Mouse (Mus musculus): ENCODE measurements around the gene Prss53.
A peak's percentile ranks its signal among the peaks of the same experiment; 100 is the strongest.

- TF ChIP-seq NRF1 (IDR thresholded peaks at IDR 0.05; ENCODE audit: insufficient read depth, low read depth, low read length, poor library complexity, severe bottlenecking) (peak; percentile 57), POLR2A (IDR thresholded peaks at IDR 0.05; ENCODE audit: control insufficient read depth in 1 of 2, insufficient read depth in 1 of 2, low read depth in 1 of 2, low read length in 2 of 2, poor library complexity in 1 of 2) (peak; percentile 62 to 92; a peak in 3 of 4 replicates), TAL1 (IDR thresholded peaks at IDR 0.05; ENCODE audit: low read length) (no peak), CTCF (IDR thresholded peaks at IDR 0.05 in 2 of 3, conservative IDR thresholded peaks at IDR 0.05 in 1 of 3; ENCODE audit: control insufficient read depth in 1 of 3, insufficient read depth in 1 of 3, low read depth in 2 of 3, low read length in 3 of 3, poor library complexity in 1 of 3, severe bottlenecking in 1 of 3) (no peak), MXI1 (IDR thresholded peaks at IDR 0.05; ENCODE audit: low read depth, low read length) (peak; percentile 81), POLR2AphosphoS5 (IDR thresholded peaks at IDR 0.05; ENCODE audit: borderline replicate concordance, low read depth, low read length) (no peak), MYC (IDR thresholded peaks at IDR 0.05; ENCODE audit: low read depth, low read length) (no peak), JUND (IDR thresholded peaks at IDR 0.05; ENCODE audit: low read depth, low read length) (no peak), EP300 (IDR thresholded peaks at IDR 0.05; ENCODE audit: low read depth in 1 of 2, low read length in 2 of 2) (peak in 1 of 2 experiments; percentile 23; a peak in 1 of 4 replicates), BHLHE40 (IDR thresholded peaks at IDR 0.05; ENCODE audit: borderline replicate concordance, low read depth, low read length) (no peak), TCF12 (IDR thresholded peaks at IDR 0.05; ENCODE audit: low read depth, low read length) (peak; percentile 66)
These were observed 21.6 kb upstream of the Prss53 start, which contains the start of gene Kat8 for GRCm38 (mm10) chr7:127912190-127912871.

Data from MEL (cell line).